Mouse (Mus musculus) lung, postnatal 0 days (tissue): ENCODE results near the gene Isg20.

Source experiments
- CTCF ChIP-seq: IDR thresholded peaks from 2 replicates; pipeline ENCODE4 v1.5.1; 2016; ENCODE audit warnings: antibody characterized with exemption, mild to moderate bottlenecking
- EP300 ChIP-seq: IDR thresholded peaks from 2 replicates; pipeline ENCODE4 v1.6.1; 2016; ENCODE audit warnings: antibody characterized with exemption, mild to moderate bottlenecking, control low read depth

DNA sequence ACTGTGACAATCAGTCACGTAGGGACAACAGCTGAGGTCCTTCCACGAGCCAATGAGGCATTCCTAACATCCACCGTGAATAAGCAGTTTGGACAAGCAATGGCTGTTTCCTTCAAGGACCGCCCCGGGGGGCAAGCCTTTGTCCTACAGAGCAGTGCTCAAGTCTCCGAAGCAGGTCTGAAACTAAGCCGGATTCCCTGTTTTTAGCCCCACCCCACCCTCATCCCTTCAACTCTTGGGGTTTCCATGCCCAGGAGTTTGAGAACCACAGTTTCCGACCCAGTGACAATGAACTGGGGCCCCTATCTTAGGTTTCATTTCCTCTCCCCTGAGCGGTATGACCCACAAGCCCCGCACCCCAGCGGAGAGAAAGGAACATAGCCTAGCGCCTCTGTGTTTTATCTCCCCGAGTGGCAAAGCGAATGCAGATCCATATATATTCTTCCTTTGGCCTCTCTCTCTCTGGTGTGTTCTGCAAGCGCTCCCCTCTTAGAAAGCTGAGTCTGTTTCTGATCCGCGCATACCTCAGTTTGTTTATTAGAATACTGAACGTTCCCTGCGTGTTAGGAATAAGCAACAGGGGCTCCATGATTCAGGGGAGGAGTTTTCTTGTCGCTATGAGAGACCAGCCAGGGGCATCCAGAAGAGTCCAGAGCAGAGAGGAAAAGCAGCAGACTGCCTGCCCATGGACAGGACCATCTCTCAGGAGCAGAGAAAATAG is 811 bp upstream of the Isg20 start:
- TF ChIP-seq CTCF (peak; percentile 5; the same call in 1 of the 2 replicates), EP300 (no peak)
